Mouse (Mus musculus) testis, adult 2 months (tissue): ENCODE results near the gene Omt2b.

ENCODE experiments used
- CTCF ChIP-seq: fragments of 200-500 bp; IDR thresholded peaks from 2 replicates; pipeline ENCODE4 v1.5.1; 2012; ENCODE audit warnings: low read depth, mild to moderate bottlenecking, inconsistent platforms, low read length, moderate library complexity; ENCODE audit not compliant: control insufficient read depth, insufficient read depth, insufficient replicate concordance
- POLR2A ChIP-seq: fragments of 200-500 bp; IDR thresholded peaks from 2 replicates; pipeline ENCODE4 v1.6.1; 2012; ENCODE audit warnings: low read depth, mild to moderate bottlenecking, inconsistent platforms, low read length, moderate library complexity; ENCODE audit not compliant: control insufficient read depth

GRCm38 (mm10) chr9:78363374-78363773 lies 36.0 kb downstream of the Omt2b start:
- TF ChIP-seq POLR2A (no peak), CTCF (no peak)
